Mouse (Mus musculus): ENCODE measurements at regions not wholly inside any gene's neighbourhood (a gene's known extent, or its start where the extent isn't known, plus 50 kb on each side); places are given as distances from the start of the nearest gene placed in this dataset.

DNA sequence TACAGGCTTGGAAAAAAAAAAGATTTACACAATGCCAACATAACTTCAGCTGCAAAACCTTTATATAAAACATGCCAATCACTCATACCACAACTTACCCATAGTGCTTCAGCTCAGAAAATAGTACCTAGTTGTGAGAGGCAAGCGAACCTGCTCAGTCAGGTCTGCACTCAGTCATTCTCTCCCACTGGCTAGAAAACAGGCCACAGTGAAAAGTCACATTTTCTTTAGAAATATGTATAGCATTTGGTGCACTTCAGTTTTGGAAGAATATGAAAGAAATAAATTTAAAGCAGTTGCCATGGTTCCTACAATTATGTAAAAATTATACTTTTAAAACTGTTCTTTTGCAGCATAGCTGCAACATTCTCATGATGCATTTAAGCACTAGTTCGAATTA is 398.5 kb upstream of the Pdgfd start:
- no peak overlapping the region for H3K4me2 ChIP-seq (ENCODE audit: low read depth, low read length)
- H3K27me3 ChIP-seq (ENCODE audit: control insufficient read depth, insufficient read depth, low read length) = no peaks in the 10 kb centered on the region
- no peaks in the 10 kb centered on the region for H3K4me1 ChIP-seq (ENCODE audit: control insufficient read depth, insufficient read depth, low read length)
- no peak overlapping the region for H3K9ac ChIP-seq (replicated peaks; ENCODE audit: low read depth, low read length)
- no peak overlapping the region for H3K27ac ChIP-seq (ENCODE audit: low read depth, low read length)
- no peaks in the 10 kb centered on the region for H3K36me3 ChIP-seq (ENCODE audit: control insufficient read depth, insufficient read depth, low read length)
- H3K9me3 ChIP-seq (ENCODE audit: control insufficient read depth, low read length) = no peaks in the 10 kb centered on the region
- ATAC-seq (ENCODE audit: low read depth) = no peak
- 84% methylated on average over 2 of the region's 2 CpGs for WGBS
- H3K4me3 ChIP-seq (ENCODE audit: low read depth, low read length) = no peak overlapping the region

DNA sequence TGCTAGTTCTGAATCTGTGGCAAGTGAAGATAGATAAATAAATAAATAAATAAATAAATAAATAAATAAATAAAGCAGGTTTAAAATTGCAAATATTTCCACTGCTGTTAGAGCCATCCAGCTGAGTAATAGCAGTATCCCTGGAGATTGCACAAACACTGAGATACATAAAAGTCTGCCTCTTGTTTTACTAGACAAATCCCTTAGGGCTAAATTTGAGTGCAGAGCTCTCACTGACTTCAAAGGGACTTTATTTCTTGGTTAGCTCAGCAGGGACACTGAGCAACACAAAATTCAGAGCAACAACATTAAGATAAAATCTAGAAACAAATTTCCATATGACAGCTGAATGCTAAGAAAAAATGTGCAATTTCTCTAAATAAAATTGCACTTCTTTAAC is 397.2 kb upstream of the Pdgfd start:
- H3K9ac ChIP-seq (replicated peaks; ENCODE audit: low read depth, low read length) = no peak overlapping the region
- no peaks in the 10 kb centered on the region for H3K9me3 ChIP-seq (ENCODE audit: control insufficient read depth, low read length)
- no peak for ATAC-seq (ENCODE audit: low read depth)
- no peaks in the 10 kb centered on the region for H3K27me3 ChIP-seq (ENCODE audit: control insufficient read depth, insufficient read depth, low read length)
- no peaks in the 10 kb centered on the region for H3K36me3 ChIP-seq (ENCODE audit: control insufficient read depth, insufficient read depth, low read length)
- H3K27ac ChIP-seq (ENCODE audit: low read depth, low read length) = no peak overlapping the region
- H3K4me3 ChIP-seq (ENCODE audit: low read depth, low read length) = no peak overlapping the region
- H3K4me2 ChIP-seq (ENCODE audit: low read depth, low read length) = no peak overlapping the region
- H3K4me1 ChIP-seq (ENCODE audit: control insufficient read depth, insufficient read depth, low read length) = no peaks in the 10 kb centered on the region
